Mouse (Mus musculus) CD4-positive helper T cell, adult 2 months (primary cell): ENCODE data around the gene Fry.
A peak's percentile ranks its signal among the peaks of the same experiment; 100 is the strongest.
"Not testable (repeated sequence)": the region's sequence is repeated elsewhere in the genome, so short reads cannot be mapped to it uniquely, and the experiment has no call there.

Source experiments
- DNase-seq: peaks from one replicate; pipeline ENCODE4 v3.0.0-alpha.2; 2012; ENCODE audit warnings: low read depth, missing footprints, low spot score

The Fry gene

GRCm38 (mm10) chr5:150452004-150452626 is 333.7 kb downstream of the Fry start:
- no peak for DNase-seq

GRCm38 (mm10) chr5:150452671-150453070 is 334.2 kb downstream of the Fry start:
- DNase-seq: no peak

GRCm38 (mm10) chr5:150453490-150453889 is 335.0 kb downstream of the Fry start:
- no peak for DNase-seq

- DNase-seq: no peak
Observed at GRCm38 (mm10) chr5:150457165-150457903, 338.9 kb downstream of the Fry start.

GRCm38 (mm10) chr5:150457904-150458739 is 339.7 kb downstream of the Fry start:
- no peak for DNase-seq

- no peak for DNase-seq
Observed at GRCm38 (mm10) chr5:150459801-150460200, 341.4 kb downstream of the Fry start.

GRCm38 (mm10) chr5:150464721-150465120 is 346.3 kb downstream of the Fry start:
- DNase-seq: no peak

- no peak for DNase-seq
Observed at GRCm38 (mm10) chr5:150465218-150465617, 346.8 kb downstream of the Fry start.

- DNase-seq: no peak
Observed at GRCm38 (mm10) chr5:150466132-150466531, 347.7 kb downstream of the Fry start.

- DNase-seq: no peak
Observed at GRCm38 (mm10) chr5:150468431-150468830, 350.0 kb downstream of the Fry start.

- DNase-seq: no peak
Observed at GRCm38 (mm10) chr5:150477364-150477763, 358.9 kb downstream of the Fry start.

- DNase-seq: no peak
Observed at GRCm38 (mm10) chr5:150478612-150479011, 360.2 kb downstream of the Fry start.

- DNase-seq: peak; percentile 29
Observed at GRCm38 (mm10) chr5:150485198-150485597, 366.8 kb downstream of the Fry start.

- DNase-seq: no peak
Observed at GRCm38 (mm10) chr5:150490285-150490684, 371.8 kb downstream of the Fry start.

- no peak for DNase-seq
Observed at GRCm38 (mm10) chr5:150490821-150491220, 372.4 kb downstream of the Fry start.

GRCm38 (mm10) chr5:150491573-150492173 is 373.2 kb downstream of the Fry start:
- DNase-seq: not testable (repeated sequence)

- DNase-seq: peak; percentile 34
Observed at GRCm38 (mm10) chr5:150495792-150496191, 377.3 kb downstream of the Fry start.

GRCm38 (mm10) chr5:150510451-150511225 is 392.2 kb downstream of the Fry start:
- DNase-seq: no peak

GRCm38 (mm10) chr5:150513264-150513663 is 394.8 kb downstream of the Fry start:
- no peak for DNase-seq

- no peak for DNase-seq
Observed at GRCm38 (mm10) chr5:150514027-150514426, 395.6 kb downstream of the Fry start.

- DNase-seq: no peak
Observed at GRCm38 (mm10) chr5:150518064-150518463, 399.6 kb downstream of the Fry start, which contains the start of gene Zar1l. TSS of gene Zar1l (minus strand) at chr5:150518164.
